Mouse (Mus musculus): ENCODE measurements around the gene Nop56. TPM values are rescaled to one million over a fixed set of nuclear protein-coding genes. Genes with fewer than 3 reads are reported as not detected.

The Nop56 gene
- polyA plus RNA-seq (2012; rRNA removed) = 392 and 588 TPM in 2 replicates

GRCm38 (mm10) chr2:130274149-130274861 lies at the start of gene Nop56:
Nop56 (plus strand) TSS chr2:130274430.

GRCm38 (mm10) chr2:130283854-130284654 lies 9.8 kb downstream of the Nop56 start, which contains the start of gene Idh3b:
Idh3b (minus strand) TSS chr2:130284547.

GRCm38 (mm10) chr2:130294936-130295277 lies 20.7 kb downstream of the Nop56 start, which contains the start of gene Ebf4:
Ebf4 (plus strand) TSS chr2:130295169.

Other genes starting within 250 kb of the Nop56 start
- not detected in 2 replicates for gene Tgm6, start 162.0 kb upstream of the Nop56 start, polyA plus RNA-seq (2012; rRNA removed)
- gene Snrpb, start 95.0 kb upstream of the Nop56 start, polyA plus RNA-seq (2012; rRNA removed) = 372 and 422 TPM in 2 replicates
- 0.02 and 0.04 TPM in 2 replicates for gene Tmc2, start 79.2 kb upstream of the Nop56 start, polyA plus RNA-seq (2012; rRNA removed)
- gene Idh3b, start 10.1 kb downstream of the Nop56 start, polyA plus RNA-seq (2012; rRNA removed) = 138 and 176 TPM in 2 replicates
- gene Ebf4, start 20.7 kb downstream of the Nop56 start, polyA plus RNA-seq (2012; rRNA removed) = 8.2 and 10.5 TPM in 2 replicates
- gene Cpxm1, start 123.1 kb downstream of the Nop56 start, polyA plus RNA-seq (2012; rRNA removed) = 28.9 and 44.3 TPM in 2 replicates
- gene Gm28372, start 130.8 kb downstream of the Nop56 start, polyA plus RNA-seq (2012; rRNA removed) = not detected in 2 replicates
- not detected in 2 replicates for gene 1700020A23Rik, start 130.8 kb downstream of the Nop56 start, polyA plus RNA-seq (2012; rRNA removed)
- gene Tmem239, start 132.0 kb downstream of the Nop56 start, polyA plus RNA-seq (2012; rRNA removed) = not detected in 2 replicates
- 131 and 175 TPM in 2 replicates for gene Vps16, start 149.9 kb downstream of the Nop56 start, polyA plus RNA-seq (2012; rRNA removed)
- 26.3 and 33.4 TPM in 2 replicates for gene Pced1a, start 150.3 kb downstream of the Nop56 start, polyA plus RNA-seq (2012; rRNA removed)
- 68.9 and 84.4 TPM in 2 replicates for gene Ptpra, start 175.8 kb downstream of the Nop56 start, polyA plus RNA-seq (2012; rRNA removed)

Measured in central nervous system, embryonic 11.5 days (tissue).